Mouse (Mus musculus) MEL (cell line): ENCODE results near the gene Tmem37. TPM values are rescaled to one million over a fixed set of nuclear protein-coding genes. Genes with fewer than 3 reads are reported as not detected.

Experiments used
- DNase-seq: peaks from one replicate; pipeline ENCODE4 v3.0.0; 2011; ENCODE audit warnings: low read depth, low spot score
- H3K27ac ChIP-seq: 2 replicates; pipeline ENCODE4 v1.5.1; 2012; ENCODE audit warnings: low read depth, mild to moderate bottlenecking, control low read depth, low read length, moderate library complexity; ENCODE audit not compliant: control insufficient read depth
- H3K27me3 ChIP-seq, 2 experiments: fragments of 150-350 bp in 1 of 2; sonication (generic) in 1 of 2; 2 replicates each; pipeline ENCODE4 v1.6.1; 2012; ENCODE audit warnings: low read length in 2 of 2, mild to moderate bottlenecking in 2 of 2, improper control_type of control experiment in 1 of 2, moderate library complexity in 1 of 2; ENCODE audit not compliant: insufficient read depth in 2 of 2, control insufficient read depth in 1 of 2
- H3K36me3 ChIP-seq, 2 experiments: 2 replicates each; pipeline ENCODE4 v1.6.1; 2012 to 2014; ENCODE audit warnings: low read length in 2 of 2, improper control_type of control experiment in 1 of 2, inconsistent platforms in 1 of 2, mild to moderate bottlenecking in 1 of 2; ENCODE audit not compliant: insufficient read depth in 2 of 2, control insufficient read depth in 1 of 2
- H3K4me1 ChIP-seq, 2 experiments: fragments of 150-350 bp in 1 of 2; sonication (generic) in 1 of 2; 2 replicates each; pipeline ENCODE4 v1.6.1; 2012; ENCODE audit warnings: low read length in 2 of 2, improper control_type of control experiment in 1 of 2, mild to moderate bottlenecking in 1 of 2; ENCODE audit not compliant: insufficient read depth in 2 of 2, control insufficient read depth in 1 of 2
- H3K4me3 ChIP-seq, 2 experiments: fragments of 150-350 bp in 1 of 2; sonication (generic) in 1 of 2; 2 replicates each; pipeline ENCODE4 v1.5.1; 2012; ENCODE audit warnings: low read depth in 2 of 2, low read length in 2 of 2, mild to moderate bottlenecking in 2 of 2, moderate library complexity in 2 of 2, control low read depth in 1 of 2, improper control_type of control experiment in 1 of 2; ENCODE audit not compliant: control insufficient read depth in 1 of 2, insufficient read depth in 1 of 2
- H3K79me2 ChIP-seq: 2 replicates; pipeline ENCODE4 v1.6.1; 2012; ENCODE audit warnings: mild to moderate bottlenecking, low read length, moderate library complexity; ENCODE audit not compliant: control insufficient read depth, poor library complexity, insufficient read depth
- H3K9ac ChIP-seq: 2 replicates; pipeline ENCODE4 v1.6.1; 2012; ENCODE audit warnings: low read depth, mild to moderate bottlenecking, control low read depth, low read length, moderate library complexity; ENCODE audit not compliant: control insufficient read depth, poor library complexity, severe bottlenecking
- H3K9me3 ChIP-seq: fragments of 150-350 bp; sonication (generic); replicated peaks from 2 replicates; pipeline ENCODE4 v1.6.1; 2012; ENCODE audit warnings: mild to moderate bottlenecking, low read length, improper control_type of control experiment, moderate library complexity; ENCODE audit not compliant: insufficient read depth
- E2F4 ChIP-seq: IDR thresholded peaks from 2 replicates; pipeline ENCODE4 v1.6.1; 2011; ENCODE audit warnings: low read depth, low read length, improper control_type of control experiment, borderline replicate concordance
- GABPA ChIP-seq: IDR thresholded peaks from 2 replicates; pipeline ENCODE4 v1.6.1; 2012; ENCODE audit warnings: low read depth, mild to moderate bottlenecking, inconsistent platforms, low read length, improper control_type of control experiment, moderate library complexity
- GATA1 ChIP-seq: IDR thresholded peaks from 2 replicates; pipeline ENCODE4 v1.6.1; 2011; ENCODE audit warnings: low read depth, low read length, improper control_type of control experiment
- HCFC1 ChIP-seq: IDR thresholded peaks from 2 replicates; pipeline ENCODE4 v1.6.1; 2012; ENCODE audit warnings: low read depth, mild to moderate bottlenecking, inconsistent platforms, low read length, improper control_type of control experiment, moderate library complexity
- JUND ChIP-seq: IDR thresholded peaks from 2 replicates; pipeline ENCODE4 v1.6.1; 2011; ENCODE audit warnings: low read depth, mild to moderate bottlenecking, improper control_type of control experiment, low read length
- KAT2A ChIP-seq: conservative IDR thresholded peaks from 2 replicates; pipeline ENCODE4 v1.6.1; 2012; ENCODE audit warnings: low read depth, low read length, improper control_type of control experiment, inconsistent platforms
- MAFK ChIP-seq: IDR thresholded peaks from 2 replicates; pipeline ENCODE4 v1.6.1; 2011; ENCODE audit warnings: low read depth, mild to moderate bottlenecking, low read length, improper control_type of control experiment, borderline replicate concordance
- MAX ChIP-seq: IDR thresholded peaks from 2 replicates; pipeline ENCODE4 v1.6.1; 2011; ENCODE audit warnings: low read length, improper control_type of control experiment
- MAZ ChIP-seq: IDR thresholded peaks from 2 replicates; pipeline ENCODE4 v1.6.1; 2012; ENCODE audit warnings: low read depth, mild to moderate bottlenecking, inconsistent platforms, low read length, improper control_type of control experiment
- MEF2A ChIP-seq: IDR thresholded peaks from 2 replicates; pipeline ENCODE4 v1.6.1; 2014; ENCODE audit warnings: low read depth, mild to moderate bottlenecking, inconsistent platforms, low read length, improper control_type of control experiment; ENCODE audit not compliant: poor library complexity, insufficient replicate concordance, severe bottlenecking; ENCODE audit errors: extremely low read depth
- MXI1 ChIP-seq: IDR thresholded peaks from 2 replicates; pipeline ENCODE4 v1.6.1; 2011; ENCODE audit warnings: mild to moderate bottlenecking, low read depth, low read length, improper control_type of control experiment
- NRF1 ChIP-seq: IDR thresholded peaks from 2 replicates; pipeline ENCODE4 v1.6.1; 2014; ENCODE audit warnings: low read depth, mild to moderate bottlenecking, inconsistent platforms, low read length, improper control_type of control experiment, moderate library complexity; ENCODE audit not compliant: poor library complexity, insufficient read depth, severe bottlenecking
- POLR2A ChIP-seq, 2 experiments: IDR thresholded peaks; 2 replicates each; pipeline ENCODE4 v1.6.1; 2011 to 2012; ENCODE audit warnings: low read length in 2 of 2, mild to moderate bottlenecking in 2 of 2, control low read depth in 1 of 2, improper control_type of control experiment in 1 of 2, low read depth in 1 of 2, moderate library complexity in 1 of 2; ENCODE audit not compliant: control insufficient read depth in 1 of 2, insufficient read depth in 1 of 2, poor library complexity in 1 of 2
- POLR2AphosphoS2 ChIP-seq: IDR thresholded peaks from 2 replicates; pipeline ENCODE4 v1.6.1; 2011; ENCODE audit warnings: low read length, improper control_type of control experiment
- RAD21 ChIP-seq: IDR thresholded peaks from 2 replicates; pipeline ENCODE4 v1.6.1; 2011; ENCODE audit warnings: mild to moderate bottlenecking, low read depth, low read length, improper control_type of control experiment
- RCOR1 ChIP-seq: IDR thresholded peaks from 2 replicates; pipeline ENCODE4 v1.6.1; 2012; ENCODE audit warnings: low read depth, mild to moderate bottlenecking, inconsistent platforms, low read length, improper control_type of control experiment
- SMC3 ChIP-seq: IDR thresholded peaks from 2 replicates; pipeline ENCODE4 v1.6.1; 2011; ENCODE audit warnings: low read depth, low read length, improper control_type of control experiment
- TAL1 ChIP-seq: IDR thresholded peaks from 2 replicates; pipeline ENCODE4 v1.6.1; 2012; ENCODE audit warnings: mild to moderate bottlenecking, inconsistent platforms, low read length, moderate library complexity, mixed read lengths
- USF2 ChIP-seq, 2 experiments: IDR thresholded peaks; 2 replicates each; pipeline ENCODE4 v1.6.1; 2011 to 2012; ENCODE audit warnings: improper control_type of control experiment in 2 of 2, low read length in 2 of 2, borderline replicate concordance in 1 of 2, inconsistent platforms in 1 of 2, low read depth in 1 of 2, mild to moderate bottlenecking in 1 of 2; ENCODE audit not compliant: insufficient read depth in 1 of 2
- ZC3H11A ChIP-seq: IDR thresholded peaks from 2 replicates; pipeline ENCODE4 v1.6.1; 2012; ENCODE audit warnings: low read depth, mild to moderate bottlenecking, inconsistent platforms, low read length, improper control_type of control experiment
- ZKSCAN1 ChIP-seq: IDR thresholded peaks from 2 replicates; pipeline ENCODE4 v1.6.1; 2012; ENCODE audit warnings: low read depth, mild to moderate bottlenecking, inconsistent platforms, low read length, improper control_type of control experiment, moderate library complexity
- polyA plus RNA-seq, 2 experiments: library from polyadenylated mRNA; stranded (reverse) in 1 of 2; unstranded in 1 of 2; fragments of >175 nt in 1 of 2; fragments of >200 nt in 1 of 2; gene quantifications; 2 replicates each; pipeline versions ENCODE4 v1.2.1 to v1.2.4; 2012; ENCODE audit warnings: low replicate concordance in 2 of 2, low read depth in 1 of 2; ENCODE audit not compliant: insufficient read length in 2 of 2, insufficient read depth in 1 of 2, missing spikeins in 1 of 2
- total RNA-seq: library from RNA; depleted of rRNA; stranded (reverse); fragments of 300-350 nt; gene quantifications from 2 replicates; pipeline ENCODE4 v1.2.3, GENCODE M21; 2012

Tmem37 gene
- total and polyA plus RNA-seq, 3 experiments, result 2.6 to 9.1 TPM; not detected in 1

GRCm38 (mm10) chr1:120037021-120037683 is 36.7 kb downstream of the Tmem37 start:
- Histone ChIP-seq H3K4me3 (no peak overlapping the region), H3K9ac (no peak overlapping the region), H3K9me3 (no peaks in the 10 kb centered on the region), H3K27me3 (no peaks in the 10 kb centered on the region), H3K79me2 (no peaks in the 10 kb centered on the region), H3K27ac (no peak overlapping the region), H3K4me1 (no peaks in the 10 kb centered on the region), H3K36me3 (no peaks in the 10 kb centered on the region)
- TF ChIP-seq POLR2A (IDR thresholded peaks at IDR 0.05; ENCODE audit: control insufficient read depth in 1 of 2, insufficient read depth in 1 of 2, low read depth in 1 of 2, low read length in 2 of 2, poor library complexity in 1 of 2) (no peak), RCOR1 (no peak), GATA1 (no peak), ZC3H11A (no peak), ZKSCAN1 (no peak), USF2 (IDR thresholded peaks at IDR 0.05; ENCODE audit: borderline replicate concordance in 1 of 2, insufficient read depth in 1 of 2, low read depth in 1 of 2, low read length in 2 of 2) (no peak), POLR2AphosphoS2 (no peak), JUND (no peak), GABPA (no peak), MXI1 (no peak), TAL1 (no peak), MAX (no peak), RAD21 (no peak), MEF2A (no peak), MAZ (no peak), KAT2A (no peak), SMC3 (no peak), E2F4 (no peak)
- DNase-seq, result peak; percentile 68

GRCm38 (mm10) chr1:120035456-120036034 is 38.3 kb downstream of the Tmem37 start:
- Histone ChIP-seq H3K4me3 (no peak overlapping the region), H3K36me3 (no peaks in the 10 kb centered on the region), H3K9ac (no peak overlapping the region), H3K27me3 (no peaks in the 10 kb centered on the region), H3K27ac (no peak overlapping the region), H3K9me3 (no peaks in the 10 kb centered on the region), H3K79me2 (no peaks in the 10 kb centered on the region), H3K4me1 (no peaks in the 10 kb centered on the region)
- TF ChIP-seq HCFC1, result no peak
- TF ChIP-seq MAFK, result no peak
- no peak for TF ChIP-seq SMC3
- no peak for TF ChIP-seq NRF1
- no peak for DNase-seq
